Mouse (Mus musculus): ENCODE results near the gene Nxph4.

Nxph4 gene

GRCm38 (mm10) chr10:127491128-127491512 is 43.2 kb downstream of the Nxph4 start:
- no peak for DNase-seq (ENCODE audit: low read depth in 2 of 2, low spot score in 2 of 2)

GRCm38 (mm10) chr10:127490160-127491127 is 43.9 kb downstream of the Nxph4 start:
- no peak for DNase-seq (ENCODE audit: low read depth in 2 of 2, low spot score in 2 of 2)

- no peak for DNase-seq (ENCODE audit: low read depth in 2 of 2, low spot score in 2 of 2)
Observed at GRCm38 (mm10) chr10:127488856-127489255, 45.5 kb downstream of the Nxph4 start.

- DNase-seq (ENCODE audit: low read depth in 2 of 2, low spot score in 2 of 2): no peak
Observed at GRCm38 (mm10) chr10:127485235-127485634, 49.1 kb downstream of the Nxph4 start.

- DNase-seq (ENCODE audit: low read depth in 2 of 2, low spot score in 2 of 2): no peak
Observed at GRCm38 (mm10) chr10:127480833-127481813, 53.2 kb downstream of the Nxph4 start.

GRCm38 (mm10) chr10:127479131-127479530 is 55.2 kb downstream of the Nxph4 start:
- DNase-seq (ENCODE audit: low read depth in 2 of 2, low spot score in 2 of 2): no peak

GRCm38 (mm10) chr10:127477301-127477700 is 57.1 kb downstream of the Nxph4 start:
- no peak for DNase-seq (ENCODE audit: low read depth in 2 of 2, low spot score in 2 of 2)

GRCm38 (mm10) chr10:127476541-127476940 is 57.8 kb downstream of the Nxph4 start:
- DNase-seq (ENCODE audit: low read depth in 2 of 2, low spot score in 2 of 2): no peak

All from CD8-positive naive resting alpha-beta T cell, adult 2 months (primary cell).